Mouse (Mus musculus): ENCODE data around the gene Gpr31b. TPM values are rescaled to one million over a fixed set of nuclear protein-coding genes. Genes with fewer than 3 reads are reported as not detected.

The Gpr31b gene
- not detected for polyA plus RNA-seq (2017; shearing (Covaris generic))

DNA sequence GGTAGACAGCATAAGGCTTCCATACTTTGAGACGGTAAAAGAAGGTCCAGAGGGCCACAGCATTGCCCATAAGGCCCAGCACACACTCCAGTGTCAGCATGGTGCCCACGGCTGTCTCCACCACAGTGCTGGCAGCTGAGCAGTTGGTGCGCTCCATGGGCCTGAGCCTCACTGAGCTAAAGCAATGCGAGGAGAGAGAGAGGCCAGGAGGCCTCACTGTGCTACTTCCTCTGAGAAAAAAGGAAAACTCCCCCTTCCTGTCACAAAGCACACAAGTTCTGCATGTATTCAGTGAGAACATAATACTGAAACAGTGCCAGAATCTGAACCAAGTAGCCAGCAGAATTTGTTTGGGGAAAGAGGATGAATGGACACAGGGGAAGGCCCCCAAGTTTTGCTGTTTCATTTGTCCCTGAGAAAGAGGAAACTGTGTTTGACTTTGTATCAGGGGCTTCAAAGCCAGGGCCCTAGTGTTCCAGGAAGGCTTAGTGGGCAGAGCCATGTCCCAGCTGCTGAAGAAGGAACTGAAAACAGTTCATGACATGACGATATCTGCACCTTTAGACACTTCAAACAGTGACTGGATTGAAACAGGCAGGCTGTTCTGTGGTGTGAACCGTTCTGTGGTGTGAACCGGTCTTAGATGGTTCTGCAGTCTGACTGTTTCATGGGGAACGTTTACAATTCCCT, at the start of gene Gpr31b:
Gene Gpr31b, minus strand, starts transcription at position 173 of the 690 bp plus-strand sequence.

GRCm38 (mm10) chr17:13060804-13061203, 8.7 kb upstream of the Gpr31b start, which contains the start of gene Tcp10b:
Gene Tcp10b, plus strand, starts transcription at chr17:13061104.

DNA sequence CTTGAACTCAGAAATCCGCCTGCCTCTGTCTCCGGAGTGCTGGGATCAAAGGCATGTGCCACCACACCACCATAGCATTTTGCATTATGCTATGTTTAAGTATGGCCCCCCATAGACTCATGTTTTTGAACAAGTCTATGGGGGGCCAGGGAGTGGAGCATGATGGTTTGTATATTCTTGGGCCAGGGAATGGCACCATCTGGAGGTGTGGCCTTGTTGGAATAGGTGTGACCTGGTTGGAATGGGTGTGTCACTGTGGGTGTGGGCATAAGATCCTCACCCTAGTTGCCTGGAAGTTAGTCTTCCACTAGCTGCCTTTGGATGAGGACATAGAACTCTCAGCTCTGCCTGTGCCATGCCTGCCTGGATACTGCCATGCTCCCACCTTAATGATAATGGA, 45.5 kb downstream of the Gpr31b start, which contains the start of gene Sod2:
Gene Sod2, plus strand, starts transcription at position 301 of the 400 bp plus-strand sequence.

Other genes starting within 250 kb of the Gpr31b start
- gene Mas1, start 184.2 kb downstream of the Gpr31b start, polyA plus RNA-seq (2017; shearing (Covaris generic)): 0.29 TPM
- gene Mrgprh, start 176.3 kb downstream of the Gpr31b start, polyA plus RNA-seq (2017; shearing (Covaris generic)): not detected
- gene Pnldc1, start 142.1 kb downstream of the Gpr31b start, polyA plus RNA-seq (2017; shearing (Covaris generic)): 0.82 TPM
- 232 TPM for gene Tcp1, start 136.6 kb downstream of the Gpr31b start, polyA plus RNA-seq (2017; shearing (Covaris generic))
- 127 TPM for gene Mrpl18, start 136.0 kb downstream of the Gpr31b start, polyA plus RNA-seq (2017; shearing (Covaris generic))
- 0.72 TPM for gene Acat3, start 111.7 kb downstream of the Gpr31b start, polyA plus RNA-seq (2017; shearing (Covaris generic))
- gene Acat2, start 91.5 kb downstream of the Gpr31b start, polyA plus RNA-seq (2017; shearing (Covaris generic)): 42.8 TPM
- 30.7 TPM for gene Wtap, start 58.1 kb downstream of the Gpr31b start, polyA plus RNA-seq (2017; shearing (Covaris generic))
- 123 TPM for gene Sod2, start 45.5 kb downstream of the Gpr31b start, polyA plus RNA-seq (2017; shearing (Covaris generic))
- not detected for gene Tcp10b, start 8.8 kb upstream of the Gpr31b start, polyA plus RNA-seq (2017; shearing (Covaris generic))
- gene Unc93a, start 79.5 kb upstream of the Gpr31b start, polyA plus RNA-seq (2017; shearing (Covaris generic)): not detected
- gene Smok2a, start 168.9 kb upstream of the Gpr31b start, polyA plus RNA-seq (2017; shearing (Covaris generic)): 0.18 TPM
- 0.18 TPM for gene Smok2b, start 178.0 kb upstream of the Gpr31b start, polyA plus RNA-seq (2017; shearing (Covaris generic))